Mouse (Mus musculus): ENCODE results near the gene Nlk. TPM values are rescaled to one million over a fixed set of nuclear protein-coding genes. Genes with fewer than 3 reads are reported as not detected.
A peak's percentile ranks its signal among the peaks of the same experiment; 100 is the strongest.

Gene Nlk
- polyA plus RNA-seq, 1 experiment = 13.7 TPM

GRCm38 (mm10) chr11:78728041-78728440 is 30.9 kb upstream of the Nlk start:
- TF ChIP-seq POLR2A (IDR thresholded peaks at IDR 0.05; ENCODE audit: borderline replicate concordance, low read depth, low read length) (no peak), CTCF (IDR thresholded peaks at IDR 0.05; ENCODE audit: low read depth, low read length) (no peak)
- Histone ChIP-seq H3K4me3 (ENCODE audit: insufficient read depth, low read length) (no peak overlapping the region), H3K4me1 (ENCODE audit: control insufficient read depth, insufficient read depth, low read length) (no peaks in the 10 kb centered on the region)

GRCm38 (mm10) chr11:78726366-78726765 is 29.2 kb upstream of the Nlk start:
- Histone ChIP-seq H3K27ac (ENCODE audit: insufficient read depth, low read depth, low read length) (no peak overlapping the region), H3K4me3 (ENCODE audit: insufficient read depth, low read length) (no peak overlapping the region), H3K4me1 (ENCODE audit: control insufficient read depth, insufficient read depth, low read length) (no peaks in the 10 kb centered on the region)
- TF ChIP-seq CTCF (IDR thresholded peaks at IDR 0.05; ENCODE audit: low read depth, low read length) (no peak), POLR2A (IDR thresholded peaks at IDR 0.05; ENCODE audit: borderline replicate concordance, low read depth, low read length) (no peak)

More at GRCm38 (mm10) chr11:78728041-78728440, 30.9 kb upstream of the Nlk start:
- H3K27ac ChIP-seq (ENCODE audit: insufficient read depth, low read depth, low read length) = no peak overlapping the region

GRCm38 (mm10) chr11:78724792-78725191 is 27.6 kb upstream of the Nlk start:
- Histone ChIP-seq H3K4me3 (ENCODE audit: insufficient read depth, low read length) (no peak overlapping the region), H3K27ac (ENCODE audit: insufficient read depth, low read depth, low read length) (no peak overlapping the region), H3K4me1 (ENCODE audit: control insufficient read depth, insufficient read depth, low read length) (no peaks in the 10 kb centered on the region)
- no peak for TF ChIP-seq CTCF (IDR thresholded peaks at IDR 0.05; ENCODE audit: low read depth, low read length)
- TF ChIP-seq POLR2A (IDR thresholded peaks at IDR 0.05; ENCODE audit: borderline replicate concordance, low read depth, low read length) = no peak

- Histone ChIP-seq H3K4me1 (ENCODE audit: control insufficient read depth, insufficient read depth, low read length) (no peaks in the 10 kb centered on the region), H3K27ac (ENCODE audit: insufficient read depth, low read depth, low read length) (no peak overlapping the region), H3K4me3 (ENCODE audit: insufficient read depth, low read length) (no peak overlapping the region)
- no peak for TF ChIP-seq CTCF (IDR thresholded peaks at IDR 0.05; ENCODE audit: low read depth, low read length)
- TF ChIP-seq POLR2A (IDR thresholded peaks at IDR 0.05; ENCODE audit: borderline replicate concordance, low read depth, low read length) = no peak
Measured at GRCm38 (mm10) chr11:78721419-78721818, 24.2 kb upstream of the Nlk start.

- H3K27ac ChIP-seq (ENCODE audit: insufficient read depth, low read depth, low read length) = no peak overlapping the region
- no peak overlapping the region for H3K4me3 ChIP-seq (ENCODE audit: insufficient read depth, low read length)
- H3K4me1 ChIP-seq (ENCODE audit: control insufficient read depth, insufficient read depth, low read length) = peaks cover 2% of the 10 kb centered on the region; the same call in 1 of the 2 replicates
- TF ChIP-seq POLR2A (IDR thresholded peaks at IDR 0.05; ENCODE audit: borderline replicate concordance, low read depth, low read length) (no peak), CTCF (IDR thresholded peaks at IDR 0.05; ENCODE audit: low read depth, low read length) (no peak)
Measured at GRCm38 (mm10) chr11:78717655-78718054, 20.5 kb upstream of the Nlk start.

- H3K27ac ChIP-seq (ENCODE audit: insufficient read depth, low read depth, low read length) = no peak overlapping the region
- TF ChIP-seq CTCF (IDR thresholded peaks at IDR 0.05; ENCODE audit: low read depth, low read length) (no peak), POLR2A (IDR thresholded peaks at IDR 0.05; ENCODE audit: borderline replicate concordance, low read depth, low read length) (no peak)
- no peak overlapping the region for H3K4me3 ChIP-seq (ENCODE audit: insufficient read depth, low read length)
- peaks cover 6% of the 10 kb centered on the region for H3K4me1 ChIP-seq (ENCODE audit: control insufficient read depth, insufficient read depth, low read length)
Measured at GRCm38 (mm10) chr11:78708642-78709041, 11.5 kb upstream of the Nlk start.

GRCm38 (mm10) chr11:78706026-78706425 is 8.9 kb upstream of the Nlk start:
- no peak overlapping the region for H3K27ac ChIP-seq (ENCODE audit: insufficient read depth, low read depth, low read length)
- H3K4me3 ChIP-seq (ENCODE audit: insufficient read depth, low read length) = no peak overlapping the region
- peaks cover 8% of the 10 kb centered on the region for H3K4me1 ChIP-seq (ENCODE audit: control insufficient read depth, insufficient read depth, low read length)
- TF ChIP-seq CTCF (IDR thresholded peaks at IDR 0.05; ENCODE audit: low read depth, low read length) (no peak), POLR2A (IDR thresholded peaks at IDR 0.05; ENCODE audit: borderline replicate concordance, low read depth, low read length) (no peak)

- Histone ChIP-seq H3K4me3 (ENCODE audit: insufficient read depth, low read length) (no peak overlapping the region), H3K4me1 (ENCODE audit: control insufficient read depth, insufficient read depth, low read length) (peaks cover 8% of the 10 kb centered on the region), H3K27ac (ENCODE audit: insufficient read depth, low read depth, low read length) (no peak overlapping the region)
- TF ChIP-seq CTCF (IDR thresholded peaks at IDR 0.05; ENCODE audit: low read depth, low read length) (no peak), POLR2A (IDR thresholded peaks at IDR 0.05; ENCODE audit: borderline replicate concordance, low read depth, low read length) (no peak)
Measured at GRCm38 (mm10) chr11:78703085-78703484, 5.9 kb upstream of the Nlk start.

- TF ChIP-seq POLR2A (IDR thresholded peaks at IDR 0.05; ENCODE audit: borderline replicate concordance, low read depth, low read length) (no peak), CTCF (IDR thresholded peaks at IDR 0.05; ENCODE audit: low read depth, low read length) (no peak)
- Histone ChIP-seq H3K4me3 (ENCODE audit: insufficient read depth, low read length) (no peak overlapping the region), H3K27ac (ENCODE audit: insufficient read depth, low read depth, low read length) (no peak overlapping the region), H3K4me1 (ENCODE audit: control insufficient read depth, insufficient read depth, low read length) (peaks cover 8% of the 10 kb centered on the region)
Measured at GRCm38 (mm10) chr11:78702319-78702718, 5.1 kb upstream of the Nlk start.

- peak overlapping the region; percentile 41; the same call in 1 of the 2 replicates for H3K27ac ChIP-seq (ENCODE audit: insufficient read depth, low read depth, low read length)
- no peak for TF ChIP-seq CTCF (IDR thresholded peaks at IDR 0.05; ENCODE audit: low read depth, low read length)
- no peak for TF ChIP-seq POLR2A (IDR thresholded peaks at IDR 0.05; ENCODE audit: borderline replicate concordance, low read depth, low read length)
- peak overlapping the region; percentile 48 for H3K4me3 ChIP-seq (ENCODE audit: insufficient read depth, low read length)
- peaks cover 15% of the 10 kb centered on the region for H3K4me1 ChIP-seq (ENCODE audit: control insufficient read depth, insufficient read depth, low read length)
Measured at GRCm38 (mm10) chr11:78697753-78698171, 589 bp upstream of the Nlk start.

- no peak for TF ChIP-seq CTCF (IDR thresholded peaks at IDR 0.05; ENCODE audit: low read depth, low read length)
- no peak for TF ChIP-seq POLR2A (IDR thresholded peaks at IDR 0.05; ENCODE audit: borderline replicate concordance, low read depth, low read length)
- Histone ChIP-seq H3K4me1 (ENCODE audit: control insufficient read depth, insufficient read depth, low read length) (peaks cover 11% of the 10 kb centered on the region), H3K27ac (ENCODE audit: insufficient read depth, low read depth, low read length) (no peak overlapping the region), H3K4me3 (ENCODE audit: insufficient read depth, low read length) (no peak overlapping the region)
Measured at GRCm38 (mm10) chr11:78694249-78694648, 2.9 kb downstream of the Nlk start.

All from bone marrow macrophage, adult 2 months (primary cell).